Mouse (Mus musculus) small intestine, adult 2 months (tissue): ENCODE results near the gene Bcl2l13. TPM values are rescaled to one million over a fixed set of nuclear protein-coding genes. Genes with fewer than 3 reads are reported as not detected.

Experiments used
- H3K27ac ChIP-seq: fragments of 200-500 bp; 2 replicates; pipeline ENCODE4 v1.5.1; 2012; ENCODE audit warnings: low read depth, low read length, control low read depth, inconsistent platforms; ENCODE audit not compliant: insufficient read depth
- H3K27me3 ChIP-seq: fragments of 200-500 bp; 2 replicates; pipeline ENCODE4 v1.6.1; 2012; ENCODE audit warnings: mild to moderate bottlenecking, moderate library complexity, low read length, inconsistent platforms; ENCODE audit not compliant: control insufficient read depth, insufficient read depth
- H3K36me3 ChIP-seq: fragments of 200-500 bp; 2 replicates; pipeline ENCODE4 v1.6.1; 2012; ENCODE audit warnings: mild to moderate bottlenecking, low read length, control low read depth, inconsistent platforms; ENCODE audit not compliant: control insufficient read depth, insufficient read depth
- H3K4me1 ChIP-seq: fragments of 200-500 bp; 2 replicates; pipeline ENCODE4 v1.6.1; 2012; ENCODE audit warnings: low read length, inconsistent platforms, mixed read lengths; ENCODE audit not compliant: control insufficient read depth, insufficient read depth, insufficient read length
- H3K4me3 ChIP-seq: fragments of 200-500 bp; 2 replicates; pipeline ENCODE4 v1.5.1; 2012; ENCODE audit warnings: low read depth, mild to moderate bottlenecking, control low read depth, inconsistent platforms, low read length, moderate library complexity
- CTCF ChIP-seq: fragments of 200-500 bp; IDR thresholded peaks from 2 replicates; pipeline ENCODE4 v1.5.1; 2012; ENCODE audit warnings: low read depth, mild to moderate bottlenecking, control low read depth, inconsistent platforms, low read length, moderate library complexity, mixed read lengths; ENCODE audit not compliant: insufficient replicate concordance, insufficient read length; ENCODE audit errors: extremely low read depth
- POLR2A ChIP-seq: fragments of 200-500 bp; IDR thresholded peaks from 2 replicates; pipeline ENCODE4 v1.6.1; 2012; ENCODE audit warnings: low read depth, mild to moderate bottlenecking, control low read depth, inconsistent platforms, low read length, moderate library complexity
- WGBS: fragments of 180-500 bp; shearing (Covaris S2); methylation state at CpG from one replicate; pipeline ENCODE4 v1.1.7; 2018; 5-methylcytosine and 5-hydroxymethylcytosine counted together
- polyA plus RNA-seq: library from polyadenylated mRNA; depleted of rRNA; stranded (reverse); fragments of >200 nt; gene quantifications from 2 replicates; pipeline ENCODE4 v1.2.3, GENCODE M21; 2012

The Bcl2l13 gene
- polyA plus RNA-seq, 1 experiment = 9.3 TPM

DNA sequence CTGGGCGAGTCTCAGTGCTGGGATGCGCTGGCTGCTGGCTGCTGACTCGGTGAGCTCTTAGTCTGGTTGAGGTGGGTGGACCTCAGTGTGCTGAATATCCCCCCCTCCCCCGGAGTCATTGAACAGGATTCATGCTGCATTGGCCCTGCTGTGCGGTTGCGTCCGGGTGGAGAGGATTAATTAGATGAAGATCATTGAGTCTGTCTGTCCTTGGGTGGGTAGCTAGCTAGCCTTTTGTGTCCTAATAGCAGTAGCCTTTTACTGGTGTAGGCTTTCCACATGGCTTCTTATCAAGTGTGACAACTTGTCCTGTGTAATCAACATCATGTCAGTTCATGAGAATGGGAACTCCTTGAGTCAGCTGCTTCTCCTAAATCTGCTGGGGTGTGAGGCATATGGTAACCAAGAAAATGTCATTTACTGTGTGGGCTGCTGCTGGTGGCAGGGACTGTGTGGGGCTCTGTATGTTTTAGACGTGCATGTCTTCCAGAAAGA, 22.3 kb downstream of the Bcl2l13 start:
- Histone ChIP-seq H3K4me1 (no peaks in the 10 kb centered on the region), H3K4me3 (no peak overlapping the region), H3K36me3 (peaks cover 10% of the 10 kb centered on the region), H3K27ac (no peak overlapping the region), H3K27me3 (no peaks in the 10 kb centered on the region)
- 91% methylated on average over 8 of the region's 8 CpGs for WGBS
- TF ChIP-seq CTCF (no peak), POLR2A (no peak)

DNA sequence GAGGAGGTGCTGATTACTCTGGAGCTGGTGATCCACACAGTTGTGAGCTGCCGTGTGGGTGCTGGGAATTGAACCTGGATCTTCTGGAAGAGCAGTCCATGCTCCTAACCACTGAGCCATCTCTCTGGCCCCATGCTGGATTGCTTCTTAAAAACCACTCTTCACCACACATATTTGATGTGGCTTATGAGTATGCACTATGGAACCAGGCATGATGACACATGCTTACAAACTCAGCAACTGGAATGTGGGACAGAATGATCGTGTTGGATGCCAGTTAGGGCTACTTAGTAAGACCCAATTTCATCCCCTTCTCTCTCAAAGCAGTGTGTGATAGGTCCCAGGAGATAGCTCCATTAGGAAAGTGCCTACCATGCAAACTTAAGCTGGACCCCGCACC, 24.1 kb downstream of the Bcl2l13 start:
- TF ChIP-seq CTCF = no peak
- TF ChIP-seq POLR2A = no peak
- WGBS = 95% methylated on average over 3 of the region's 3 CpGs
- H3K27ac ChIP-seq = no peak overlapping the region
- no peak overlapping the region for H3K4me3 ChIP-seq
- H3K27me3 ChIP-seq = no peaks in the 10 kb centered on the region
- no peaks in the 10 kb centered on the region for H3K4me1 ChIP-seq
- H3K36me3 ChIP-seq = peaks cover 10% of the 10 kb centered on the region

DNA sequence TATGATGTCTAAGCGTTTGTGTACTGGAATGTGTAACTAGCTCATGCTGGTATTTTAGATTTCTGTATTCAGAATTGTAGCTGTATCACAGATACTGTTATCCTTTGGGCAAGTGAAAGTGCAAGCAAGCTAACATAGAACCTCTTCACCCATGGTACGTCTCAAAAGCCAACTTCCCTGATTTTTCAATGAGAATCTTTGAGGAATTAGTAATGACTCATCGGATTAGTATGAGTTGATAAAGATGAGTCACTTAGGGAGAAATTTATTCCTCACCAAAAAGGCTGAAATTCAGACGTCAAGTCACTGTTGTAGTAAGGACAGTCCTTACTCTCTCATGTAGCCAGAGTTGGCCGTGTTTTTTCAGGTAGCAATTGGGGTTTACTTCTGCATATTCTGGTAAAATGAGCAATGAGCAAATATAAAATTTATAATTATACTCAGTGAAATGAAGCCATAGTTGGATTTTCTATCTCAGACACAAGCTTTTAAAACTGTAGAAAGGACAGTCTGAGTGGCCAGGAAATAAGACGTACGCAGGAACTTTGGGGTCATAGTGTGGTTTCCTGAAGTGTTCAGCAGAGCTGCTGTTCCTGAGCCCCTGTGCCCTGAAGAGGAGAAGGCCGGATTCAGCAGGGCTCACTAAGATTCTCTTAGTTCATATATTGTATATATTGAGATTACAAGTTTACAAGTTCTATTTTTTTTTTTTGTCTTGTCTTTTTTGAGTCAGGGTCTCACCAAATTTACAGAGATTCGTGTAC, 30.2 kb downstream of the Bcl2l13 start:
- WGBS = 77% methylated on average over 9 of the region's 9 CpGs
- H3K27ac ChIP-seq = no peak overlapping the region
- TF ChIP-seq CTCF (no peak), POLR2A (no peak)
- H3K36me3 ChIP-seq = peaks cover 13% of the 10 kb centered on the region
- H3K4me1 ChIP-seq = no peaks in the 10 kb centered on the region
- no peak overlapping the region for H3K4me3 ChIP-seq
- H3K27me3 ChIP-seq = no peaks in the 10 kb centered on the region

DNA sequence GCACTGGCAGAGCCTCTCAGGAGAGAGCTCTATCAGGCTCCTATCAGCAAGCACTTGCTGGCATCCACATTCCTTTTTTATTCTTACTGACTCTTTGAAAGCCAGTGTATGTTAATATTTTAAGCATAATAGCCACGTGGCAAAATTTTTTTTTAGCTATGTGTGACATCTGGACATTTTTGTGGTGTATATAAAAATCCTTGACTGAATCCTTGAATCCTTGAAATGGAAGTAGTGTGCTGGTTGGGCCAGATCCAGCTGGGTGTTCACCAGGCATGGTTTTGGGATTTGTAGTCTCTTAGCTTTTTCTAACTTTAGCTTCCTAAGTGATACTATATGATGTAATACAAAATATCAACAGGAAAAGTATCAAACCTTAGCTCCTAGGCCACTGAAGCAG, 32.8 kb downstream of the Bcl2l13 start:
- TF ChIP-seq POLR2A = no peak
- no peak for TF ChIP-seq CTCF
- no peak overlapping the region for H3K4me3 ChIP-seq
- H3K4me1 ChIP-seq = no peaks in the 10 kb centered on the region; the same call in 1 of the 2 replicates
- H3K27me3 ChIP-seq = no peaks in the 10 kb centered on the region
- H3K27ac ChIP-seq = no peak overlapping the region
- WGBS = 65% methylated on average over 1 of the region's 1 CpGs
- H3K36me3 ChIP-seq = peaks cover 15% of the 10 kb centered on the region

DNA sequence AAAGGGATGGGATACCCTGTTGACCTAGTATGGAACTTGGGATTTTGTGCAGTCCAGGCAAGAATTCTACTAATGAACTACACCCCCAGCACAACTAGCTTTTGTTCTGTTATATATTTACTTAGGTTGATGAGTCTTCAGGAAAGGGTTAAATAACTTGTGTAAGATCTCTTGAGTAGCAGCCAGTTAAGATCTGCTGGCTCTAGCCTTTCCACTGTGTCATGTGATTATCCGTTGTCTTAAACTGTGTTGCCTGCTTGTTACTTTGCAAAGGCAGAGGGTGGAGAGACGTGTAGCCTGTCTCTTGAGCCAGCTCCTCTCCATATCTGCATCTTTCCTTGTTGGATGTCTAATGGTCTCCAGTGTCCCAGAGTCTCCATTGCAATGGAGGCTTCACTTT, 35.3 kb downstream of the Bcl2l13 start:
- H3K27me3 ChIP-seq = no peaks in the 10 kb centered on the region
- no peak overlapping the region for H3K27ac ChIP-seq
- H3K4me3 ChIP-seq = no peak overlapping the region
- TF ChIP-seq CTCF (no peak), POLR2A (no peak)
- H3K4me1 ChIP-seq = no peaks in the 10 kb centered on the region; the same call in 1 of the 2 replicates
- whole genome bisulfite sequencing = 89% methylated on average over 2 of the region's 2 CpGs
- H3K36me3 ChIP-seq = peaks cover 9% of the 10 kb centered on the region

DNA sequence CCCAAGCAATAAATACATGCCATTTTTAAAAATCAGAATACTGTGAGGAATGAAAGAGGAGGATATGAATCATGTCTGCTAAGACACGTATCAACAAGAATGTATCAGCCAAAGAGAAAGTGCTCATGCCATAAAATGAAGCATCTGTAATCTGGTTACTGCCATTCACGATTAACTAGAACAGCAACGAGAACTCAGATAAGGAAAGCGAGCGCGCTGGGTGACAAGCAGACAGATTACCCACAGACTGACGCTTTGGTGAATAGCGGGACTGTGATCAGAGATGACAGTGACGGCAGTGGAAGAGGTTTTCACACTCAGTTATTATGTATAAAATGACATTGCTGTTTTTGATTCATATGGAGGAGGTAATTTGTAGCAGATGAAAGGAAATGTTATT, 37.9 kb downstream of the Bcl2l13 start:
- 28% methylated on average over 9 of the region's 9 CpGs for WGBS
- no peak overlapping the region for H3K4me3 ChIP-seq
- no peaks in the 10 kb centered on the region for H3K27me3 ChIP-seq
- TF ChIP-seq POLR2A = no peak
- peaks cover 19% of the 10 kb centered on the region for H3K36me3 ChIP-seq
- no peak overlapping the region for H3K27ac ChIP-seq
- H3K4me1 ChIP-seq = no peaks in the 10 kb centered on the region; the same call in 1 of the 2 replicates

DNA sequence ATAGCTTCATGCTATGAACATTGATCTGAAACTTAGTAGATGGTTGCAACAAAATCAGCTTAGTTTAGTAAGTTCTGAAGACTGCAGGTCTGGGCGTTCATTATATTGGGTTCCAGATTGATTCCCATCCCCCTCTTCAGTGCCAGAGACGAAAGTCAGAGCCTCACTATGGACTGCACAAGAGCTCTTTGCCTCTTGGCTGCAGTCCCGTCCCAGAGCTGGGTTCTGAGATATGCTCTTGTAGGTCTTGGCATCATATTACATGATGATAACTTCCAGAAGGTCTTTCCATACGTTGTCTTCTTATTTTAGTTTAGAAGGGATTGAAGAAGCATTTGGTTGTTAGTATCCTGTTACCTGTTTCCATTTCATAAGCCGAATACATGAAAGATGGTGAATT, 43.0 kb downstream of the Bcl2l13 start:
- TF ChIP-seq POLR2A (no peak), CTCF (no peak)
- no peaks in the 10 kb centered on the region for H3K4me1 ChIP-seq
- H3K27me3 ChIP-seq = no peaks in the 10 kb centered on the region
- 85% methylated on average over 5 of the region's 5 CpGs for WGBS
- H3K36me3 ChIP-seq = peaks cover 31% of the 10 kb centered on the region
- H3K27ac ChIP-seq = no peak overlapping the region
- no peak overlapping the region for H3K4me3 ChIP-seq

DNA sequence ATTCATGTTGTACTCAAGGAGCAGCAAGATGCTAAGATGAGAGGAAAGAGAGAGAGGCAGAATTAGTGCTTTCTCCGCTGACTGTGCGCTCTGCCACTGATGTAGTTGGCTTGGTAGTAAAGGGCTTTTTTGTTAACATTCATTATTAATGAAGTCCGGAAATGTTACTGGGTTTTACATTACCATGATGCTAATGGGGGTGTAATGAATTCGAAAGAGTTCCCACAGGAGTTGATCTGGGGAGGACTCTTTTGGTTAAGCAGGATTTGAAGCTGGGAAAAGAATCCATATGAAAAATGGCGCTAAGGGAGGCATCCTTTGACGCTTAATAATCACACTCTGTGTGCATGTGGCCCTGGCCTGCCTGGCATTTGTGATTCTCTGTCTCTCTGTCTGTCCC, 48.4 kb downstream of the Bcl2l13 start:
- TF ChIP-seq CTCF = no peak
- no peak for TF ChIP-seq POLR2A
- H3K4me3 ChIP-seq = no peak overlapping the region
- no peaks in the 10 kb centered on the region for H3K4me1 ChIP-seq
- no peaks in the 10 kb centered on the region for H3K27me3 ChIP-seq
- no peak overlapping the region for H3K27ac ChIP-seq
- peaks cover 40% of the 10 kb centered on the region for H3K36me3 ChIP-seq
- WGBS = 97% methylated on average over 6 of the region's 6 CpGs
